Mouse (Mus musculus): Measurements from ENCODE around the gene Krt6b.

DNA sequence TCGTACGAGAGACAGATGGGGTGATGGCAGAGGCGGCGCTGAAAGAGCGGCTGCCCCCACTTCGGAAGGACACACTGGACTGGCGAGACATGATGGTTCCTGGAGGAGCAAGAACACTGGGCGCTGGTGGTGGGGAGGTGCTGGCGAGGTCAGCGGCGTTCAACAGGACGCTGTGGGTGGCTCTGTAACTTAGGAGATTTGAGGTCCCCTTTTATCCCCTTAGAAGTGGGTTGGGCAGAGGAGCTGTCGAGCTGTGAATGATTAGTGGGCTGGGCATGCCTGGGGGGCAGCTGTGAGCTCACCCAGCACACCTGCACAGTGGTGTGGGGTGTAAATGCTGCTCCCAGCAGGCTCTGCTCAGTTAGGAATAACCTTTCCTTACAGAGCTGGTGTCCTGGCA is 32.6 kb upstream of the Krt6b start, which contains the start of gene Krt5:
- TF ChIP-seq POLR2A (IDR thresholded peaks at IDR 0.05; ENCODE audit: control insufficient read depth in 1 of 2, insufficient read depth in 1 of 2, low read depth in 1 of 2, low read length in 2 of 2, poor library complexity in 1 of 2) (no peak), MAFK (IDR thresholded peaks at IDR 0.05; ENCODE audit: borderline replicate concordance, low read depth, low read length) (no peak), GATA1 (IDR thresholded peaks at IDR 0.05; ENCODE audit: low read depth, low read length) (no peak), ZKSCAN1 (IDR thresholded peaks at IDR 0.05; ENCODE audit: low read depth, low read length) (no peak), CTCF (IDR thresholded peaks at IDR 0.05 in 2 of 3, conservative IDR thresholded peaks at IDR 0.05 in 1 of 3; ENCODE audit: control insufficient read depth in 1 of 3, insufficient read depth in 1 of 3, low read depth in 2 of 3, low read length in 3 of 3, poor library complexity in 1 of 3, severe bottlenecking in 1 of 3) (no peak), USF1 (IDR thresholded peaks at IDR 0.05; ENCODE audit: low read depth, low read length) (no peak), MYC (IDR thresholded peaks at IDR 0.05; ENCODE audit: low read depth, low read length) (no peak), HCFC1 (IDR thresholded peaks at IDR 0.05; ENCODE audit: low read depth, low read length) (no peak), SMC3 (IDR thresholded peaks at IDR 0.05; ENCODE audit: low read depth, low read length) (no peak), RCOR1 (IDR thresholded peaks at IDR 0.05; ENCODE audit: low read depth, low read length) (no peak), CHD2 (IDR thresholded peaks at IDR 0.05; ENCODE audit: low read length) (no peak), BHLHE40 (IDR thresholded peaks at IDR 0.05; ENCODE audit: borderline replicate concordance, low read depth, low read length) (no peak), ZMIZ1 (IDR thresholded peaks at IDR 0.05; ENCODE audit: low read depth, low read length) (no peak), MXI1 (IDR thresholded peaks at IDR 0.05; ENCODE audit: low read depth, low read length) (no peak)
